Mouse (Mus musculus) myocyte (in vitro differentiated cells): Measurements from ENCODE around the gene Zfr2. TPM values are rescaled to one million over a fixed set of nuclear protein-coding genes. Genes with fewer than 3 reads are reported as not detected.

Source experiments
- H3K27me3 ChIP-seq: one replicate; pipeline ENCODE4 v1.6.1; 2011; ENCODE audit not compliant: control insufficient read depth, insufficient read depth, insufficient read length
- H3K36me3 ChIP-seq: one replicate; pipeline ENCODE4 v1.6.1; 2011; ENCODE audit not compliant: control insufficient read depth, insufficient read depth
- H3K4me2 ChIP-seq: one replicate; pipeline ENCODE4 v1.6.1; 2011; ENCODE audit warnings: low read depth, control low read depth
- H3K4me3 ChIP-seq: one replicate; pipeline ENCODE4 v1.5.1; 2011; ENCODE audit warnings: mild to moderate bottlenecking, control low read depth, moderate library complexity
- H3K79me2 ChIP-seq: one replicate; pipeline ENCODE4 v1.6.1; 2011; ENCODE audit not compliant: control insufficient read depth, insufficient read depth
- H3ac ChIP-seq: one replicate; pipeline ENCODE4 v1.6.1; 2011; ENCODE audit not compliant: control insufficient read depth, insufficient read length
- CEBPB ChIP-seq: IDR thresholded peaks from 2 replicates; pipeline ENCODE4 v1.6.1; 2011; ENCODE audit warnings: mild to moderate bottlenecking, moderate library complexity; ENCODE audit not compliant: poor library complexity, insufficient read depth, severe bottlenecking
- E2F4 ChIP-seq: IDR thresholded peaks from one replicate; pipeline ENCODE4 v1.6.1; 2011; ENCODE audit warnings: mild to moderate bottlenecking, control low read depth, moderate library complexity; ENCODE audit not compliant: insufficient read depth
- MAX ChIP-seq: IDR thresholded peaks from one replicate; pipeline ENCODE4 v1.6.1; 2011; ENCODE audit warnings: low read depth, mild to moderate bottlenecking, control low read depth
- MYOD1 ChIP-seq, 3 experiments: IDR thresholded peaks; one replicate each; pipeline ENCODE4 v1.6.1; 2011; ENCODE audit warnings: control low read depth in 2 of 3, low read depth in 2 of 3, mild to moderate bottlenecking in 2 of 3, moderate library complexity in 1 of 3; ENCODE audit not compliant: insufficient read length in 2 of 3, control insufficient read depth in 1 of 3
- MYOG ChIP-seq, 3 experiments: IDR thresholded peaks; one replicate each; pipeline ENCODE4 v1.6.1; 2011; ENCODE audit warnings: control low read depth in 2 of 3, low read depth in 2 of 3, mild to moderate bottlenecking in 2 of 3; ENCODE audit not compliant: insufficient read length in 2 of 3, control insufficient read depth in 1 of 3, insufficient read depth in 1 of 3
- POLR2A ChIP-seq: IDR thresholded peaks from one replicate; pipeline ENCODE4 v1.6.1; 2011; ENCODE audit warnings: low read depth, mild to moderate bottlenecking, control low read depth, moderate library complexity; ENCODE audit not compliant: insufficient read length
- POLR2AphosphoS2 ChIP-seq: IDR thresholded peaks from one replicate; pipeline ENCODE4 v1.6.1; 2011; ENCODE audit warnings: low read depth, control low read depth; ENCODE audit not compliant: insufficient read length
- REST ChIP-seq: IDR thresholded peaks from one replicate; pipeline ENCODE4 v1.6.1; 2011; ENCODE audit warnings: mild to moderate bottlenecking, control low read depth, moderate library complexity; ENCODE audit not compliant: insufficient read depth, insufficient read length
- SRF ChIP-seq: IDR thresholded peaks from one replicate; pipeline ENCODE4 v1.6.1; 2011; ENCODE audit warnings: low read depth; ENCODE audit not compliant: control insufficient read depth, insufficient read length
- TCF12 ChIP-seq: IDR thresholded peaks from one replicate; pipeline ENCODE4 v1.6.1; 2011; ENCODE audit warnings: mild to moderate bottlenecking, control low read depth; ENCODE audit not compliant: poor library complexity, insufficient read depth, severe bottlenecking
- TCF3 ChIP-seq: IDR thresholded peaks from one replicate; pipeline ENCODE4 v1.6.1; 2011; ENCODE audit warnings: low read depth, control low read depth; ENCODE audit not compliant: insufficient read length
- USF1 ChIP-seq: IDR thresholded peaks from one replicate; pipeline ENCODE4 v1.6.1; 2011; ENCODE audit warnings: low read depth, mild to moderate bottlenecking, control low read depth, moderate library complexity
- polyA plus RNA-seq: library from polyadenylated mRNA; unstranded; fragments of >200 nt; fragmentation: generic; extraction: Trizol; gene quantifications from one replicate; pipeline ENCODE4 v1.2.1, GENCODE M21; 2012; ENCODE audit warnings: missing spikeins

Zfr2 gene
- 2.3 TPM for polyA plus RNA-seq

DNA sequence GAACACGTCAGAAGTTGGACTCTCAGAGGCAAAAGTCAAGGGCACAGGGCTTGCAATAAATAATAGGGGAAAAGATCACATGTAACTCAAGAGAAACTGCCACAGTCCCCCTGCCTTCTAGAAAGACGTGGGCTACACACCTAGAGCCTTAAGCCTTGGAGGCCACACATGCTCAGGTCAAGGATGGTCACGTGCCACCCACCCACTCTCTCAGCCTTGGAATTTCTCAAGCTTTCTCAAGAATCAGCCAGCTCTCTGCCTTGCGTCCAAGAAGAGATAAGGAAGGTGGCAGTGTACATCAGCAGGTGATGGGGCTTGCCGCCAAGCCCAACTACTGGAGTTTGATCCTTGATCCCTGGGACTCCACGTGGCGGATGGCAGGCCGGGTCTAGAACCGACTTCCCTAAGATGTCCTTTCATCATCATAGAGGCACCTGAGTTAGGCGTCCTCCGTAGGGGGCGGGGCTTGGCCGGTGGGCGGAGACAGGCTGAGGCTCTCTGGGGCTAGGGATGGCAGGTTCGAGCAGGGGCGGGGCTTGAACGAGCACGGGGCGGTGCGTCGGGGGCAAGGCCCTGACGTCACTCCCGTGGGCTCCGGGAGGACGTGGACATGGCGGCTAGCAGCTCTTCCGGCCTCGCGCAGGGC is at the start of gene Zfr2:
Gene Zfr2, plus strand, starts transcription at position 576 of the 646 bp plus-strand sequence.
- H3K4me3 ChIP-seq, result peak within 1 kb of the TSS; percentile 41
- TF ChIP-seq POLR2A, result peak; percentile 89
- TF ChIP-seq POLR2AphosphoS2, result peak; percentile 82
- no peak for TF ChIP-seq REST
- TF ChIP-seq USF1, result peak; percentile 25
- no peak for TF ChIP-seq MAX
- no peaks in the 10 kb centered on the region for H3K79me2 ChIP-seq
- H3K27me3 ChIP-seq, result peaks cover 6% of the 10 kb centered on the region
- peak within 1 kb of the TSS; percentile 8 for H3ac ChIP-seq
- H3K4me2 ChIP-seq, result peak within 1 kb of the TSS; percentile 74
- no peaks in the 10 kb centered on the region for H3K36me3 ChIP-seq

DNA sequence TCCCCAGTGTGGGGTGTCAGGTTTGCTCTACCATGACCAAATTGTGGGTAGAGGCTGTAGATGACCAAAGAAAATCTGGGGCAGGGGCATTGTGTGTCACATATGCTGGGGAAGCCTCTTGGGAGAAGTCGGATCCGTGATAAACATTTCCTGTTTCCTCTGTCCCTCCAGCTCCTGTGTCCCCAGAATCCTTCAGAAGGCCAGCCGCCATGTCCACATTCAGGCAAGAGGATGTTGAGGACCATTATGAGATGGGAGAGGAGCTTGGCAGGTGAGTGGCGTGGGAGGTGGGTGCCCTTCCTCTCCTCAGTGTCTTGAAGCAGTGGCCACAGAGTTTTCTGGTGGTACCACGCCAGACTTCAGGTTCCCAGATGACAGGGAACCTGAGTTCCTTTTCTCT is 49.1 kb upstream of the Zfr2 start, which contains the start of gene 4930442H23Rik:
Gene 4930442H23Rik, minus strand, starts transcription at position 45 of the 400 bp plus-strand sequence.
- Histone ChIP-seq H3K79me2 (peaks cover 38% of the 10 kb centered on the region), H3K36me3 (peaks cover 30% of the 10 kb centered on the region), H3ac (peak within 1 kb of the TSS; percentile 30), H3K4me2 (peak within 1 kb of the TSS; percentile 81), H3K27me3 (no peaks in the 10 kb centered on the region), H3K4me3 (peak within 1 kb of the TSS; percentile 66)
- TF ChIP-seq SRF (no peak), REST (no peak), MYOD1 (IDR thresholded peaks at IDR 0.05; ENCODE audit: control insufficient read depth in 1 of 3, insufficient read length in 2 of 3, low read depth in 2 of 3) (no peak), E2F4 (no peak), MYOG (IDR thresholded peaks at IDR 0.05; ENCODE audit: control insufficient read depth in 1 of 3, insufficient read depth in 1 of 3, insufficient read length in 2 of 3, low read depth in 2 of 3) (no peak), POLR2AphosphoS2 (no peak), TCF3 (no peak), MAX (no peak), POLR2A (no peak), USF1 (no peak)

DNA sequence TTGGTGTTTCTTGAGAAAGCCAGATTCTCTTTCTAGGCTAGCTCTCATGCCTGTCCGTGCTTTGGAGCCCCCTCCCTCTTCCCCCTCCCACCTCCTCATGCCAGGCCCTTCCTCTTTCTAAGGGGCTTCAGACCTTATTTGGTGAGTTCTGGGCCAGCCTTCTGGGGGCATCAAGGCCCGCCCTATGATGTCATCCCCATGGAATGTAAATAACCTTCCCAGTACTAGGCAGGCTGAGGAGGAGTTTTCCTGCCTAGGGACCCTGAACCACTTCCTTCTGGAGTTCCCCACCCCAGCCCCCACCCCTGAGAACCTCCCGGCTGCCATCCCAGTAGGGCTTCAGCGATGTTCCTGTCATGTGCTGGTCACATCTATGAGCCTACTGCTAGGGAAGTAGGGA is 48.2 kb upstream of the Zfr2 start:
- no peak overlapping the region for H3ac ChIP-seq
- no peaks in the 10 kb centered on the region for H3K27me3 ChIP-seq
- TF ChIP-seq SRF (no peak), CEBPB (no peak), MYOD1 (IDR thresholded peaks at IDR 0.05; ENCODE audit: control insufficient read depth in 1 of 3, insufficient read length in 2 of 3, low read depth in 2 of 3) (no peak), POLR2A (no peak), REST (no peak), USF1 (no peak), TCF3 (no peak), MAX (no peak), TCF12 (no peak), MYOG (IDR thresholded peaks at IDR 0.05; ENCODE audit: control insufficient read depth in 1 of 3, insufficient read depth in 1 of 3, insufficient read length in 2 of 3, low read depth in 2 of 3) (no peak), E2F4 (no peak), POLR2AphosphoS2 (no peak)
- H3K79me2 ChIP-seq, result peaks cover 29% of the 10 kb centered on the region
- no peak overlapping the region for H3K4me3 ChIP-seq
- peaks cover 22% of the 10 kb centered on the region for H3K36me3 ChIP-seq
- peak overlapping the region; percentile 81 for H3K4me2 ChIP-seq

DNA sequence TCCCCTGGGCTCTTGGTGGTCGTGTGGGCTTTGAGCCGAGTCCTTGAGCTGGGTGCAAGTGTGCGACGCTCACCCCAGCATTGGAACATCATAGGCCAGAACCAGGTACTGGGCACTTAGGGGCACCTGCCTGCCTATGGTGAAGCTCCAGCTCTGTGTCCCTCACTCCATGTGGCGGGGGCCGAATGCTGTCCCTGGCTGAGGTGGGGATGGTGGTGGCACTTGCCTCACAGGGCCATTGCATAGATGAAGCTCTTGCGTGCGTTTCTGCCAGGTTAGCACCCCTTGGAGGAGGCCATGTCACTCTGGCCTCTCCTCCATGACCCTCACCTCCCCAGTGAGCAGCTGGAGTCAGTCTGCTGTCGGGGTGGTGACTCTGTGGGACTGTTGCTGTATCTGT is 45.8 kb upstream of the Zfr2 start:
- no peaks in the 10 kb centered on the region for H3K27me3 ChIP-seq
- H3K36me3 ChIP-seq, result peaks cover 5% of the 10 kb centered on the region
- TF ChIP-seq MYOD1 (IDR thresholded peaks at IDR 0.05; ENCODE audit: control insufficient read depth in 1 of 3, insufficient read length in 2 of 3, low read depth in 2 of 3), result no peak
- TF ChIP-seq POLR2A, result peak; percentile 24
- no peak for TF ChIP-seq MYOG (IDR thresholded peaks at IDR 0.05; ENCODE audit: control insufficient read depth in 1 of 3, insufficient read depth in 1 of 3, insufficient read length in 2 of 3, low read depth in 2 of 3)
- peak; percentile 32 for TF ChIP-seq POLR2AphosphoS2
- no peak for TF ChIP-seq REST
- H3K4me2 ChIP-seq, result no peak overlapping the region
- no peak overlapping the region for H3K4me3 ChIP-seq
- no peak overlapping the region for H3ac ChIP-seq
- H3K79me2 ChIP-seq, result peaks cover 23% of the 10 kb centered on the region

DNA sequence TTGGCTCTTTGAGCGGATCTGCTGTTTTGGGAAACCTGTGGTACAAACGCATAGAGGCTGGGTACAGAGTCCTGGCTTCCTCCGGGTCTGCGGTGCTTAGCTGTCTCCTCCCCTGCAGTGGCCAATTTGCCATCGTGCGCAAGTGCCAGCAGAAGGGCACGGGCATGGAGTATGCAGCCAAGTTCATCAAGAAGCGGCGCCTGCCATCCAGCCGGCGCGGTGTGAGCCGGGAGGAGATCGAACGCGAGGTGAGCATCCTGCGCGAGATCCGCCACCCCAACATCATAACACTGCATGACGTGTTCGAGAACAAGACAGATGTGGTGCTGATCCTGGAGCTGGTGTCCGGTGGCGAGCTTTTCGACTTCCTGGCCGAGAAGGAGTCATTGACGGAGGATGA is 43.1 kb upstream of the Zfr2 start:
- H3ac ChIP-seq, result no peak overlapping the region
- H3K79me2 ChIP-seq, result peaks cover 12% of the 10 kb centered on the region
- TF ChIP-seq POLR2AphosphoS2, result no peak
- no peak overlapping the region for H3K4me3 ChIP-seq
- H3K4me2 ChIP-seq, result no peak overlapping the region
- H3K27me3 ChIP-seq, result no peaks in the 10 kb centered on the region
- peaks cover 5% of the 10 kb centered on the region for H3K36me3 ChIP-seq
